Comparison of ENCODE assay signal across 13 mouse cellular contexts in genomic region chr1:172486236-172486635, GRCm38 (mm10). TPM values are rescaled to one million over a fixed set of nuclear protein-coding genes. Genes with fewer than 3 reads are reported as not detected.
DNase-seq lines count a peak whose midpoint lies in the region; ATAC-seq and TF ChIP-seq lines count a peak whose summit lies in the region.
"Had no signal": no experiment of that assay in that cellular context is flagged by ENCODE, and none has a peak within 500 bp of the region (broad histone marks: within the 10 kb centered on the region; RNA-seq: fewer than 3 reads in every experiment).

No protein-coding gene starts in this region.

- WGBS in stomach, embryonic 14.5 days: 51% methylated on average over 4 of the region's 4 CpGs
- WGBS in stomach, postnatal 0 days: 68% methylated on average over 4 of the region's 4 CpGs
- WGBS in hindbrain, embryonic 14.5 days: 3% methylated on average over 4 of the region's 4 CpGs
- WGBS in midbrain, embryonic 11.5 days: 3% methylated on average over 4 of the region's 4 CpGs
- 52% methylated on average over 4 of the region's 4 CpGs for WGBS in stomach, embryonic 15.5 days

- ATAC-seq in stomach, embryonic 14.5 days (ENCODE audit: insufficient number of reproducible peaks, insufficient read depth, low FRiP score, low read depth): no peak
- ATAC-seq in stomach, postnatal 0 days (ENCODE audit: low FRiP score, low TSS enrichment): no peak
- ATAC-seq in hindbrain, embryonic 14.5 days (ENCODE audit: low FRiP score): no peak
- peak; percentile 57 for ATAC-seq in midbrain, embryonic 11.5 days (ENCODE audit: low FRiP score)
- no peak for ATAC-seq in stomach, embryonic 15.5 days (ENCODE audit: insufficient read depth, low FRiP score, low read depth)

- H3K9ac ChIP-seq in stomach, embryonic 14.5 days (replicated peaks; ENCODE audit: low read depth, low read length): no peak overlapping the region
- no peak overlapping the region for H3K9ac ChIP-seq in stomach, postnatal 0 days (ENCODE audit: low read length)
- H3K9ac ChIP-seq in hindbrain, embryonic 14.5 days: peak overlapping the region; percentile 39
- peak overlapping the region; percentile 58 for H3K9ac ChIP-seq in midbrain, embryonic 11.5 days (ENCODE audit: low read length)
- no peak overlapping the region for H3K9ac ChIP-seq in stomach, embryonic 15.5 days
- H3K9ac ChIP-seq: heart, embryonic 13.5 days had no signal

- no peaks in the 10 kb centered on the region for H3K27me3 ChIP-seq in stomach, embryonic 14.5 days (ENCODE audit: control insufficient read depth, insufficient read depth, low read length)
- no peaks in the 10 kb centered on the region for H3K27me3 ChIP-seq in stomach, postnatal 0 days (ENCODE audit: control insufficient read depth, insufficient read depth, low read length)
- no peaks in the 10 kb centered on the region for H3K27me3 ChIP-seq in hindbrain, embryonic 14.5 days (ENCODE audit: control insufficient read depth, insufficient read depth, low read length)
- no peaks in the 10 kb centered on the region for H3K27me3 ChIP-seq in midbrain, embryonic 11.5 days (ENCODE audit: control insufficient read depth, insufficient read depth, low read length)
- H3K27me3 ChIP-seq in stomach, embryonic 15.5 days (replicated peaks): no peaks in the 10 kb centered on the region

- H3K9me3 ChIP-seq in stomach, embryonic 14.5 days (ENCODE audit: control insufficient read depth, low read depth, low read length): no peaks in the 10 kb centered on the region
- no peaks in the 10 kb centered on the region for H3K9me3 ChIP-seq in stomach, postnatal 0 days (ENCODE audit: control insufficient read depth, low read length)
- H3K9me3 ChIP-seq in hindbrain, embryonic 14.5 days (ENCODE audit: control insufficient read depth, low read length): no peaks in the 10 kb centered on the region
- H3K9me3 ChIP-seq in midbrain, embryonic 11.5 days (ENCODE audit: control insufficient read depth, low read length): no peaks in the 10 kb centered on the region
- no peaks in the 10 kb centered on the region for H3K9me3 ChIP-seq in stomach, embryonic 15.5 days
- H3K9me3 ChIP-seq: heart, embryonic 13.5 days had no signal

- no peak overlapping the region for H3K4me3 ChIP-seq in stomach, embryonic 14.5 days (ENCODE audit: low read depth, low read length)
- H3K4me3 ChIP-seq in stomach, postnatal 0 days (ENCODE audit: low read depth, low read length): no peak overlapping the region
- H3K4me3 ChIP-seq in hindbrain, embryonic 14.5 days (replicated peaks; ENCODE audit: low read length): peak overlapping the region; percentile 13
- peak overlapping the region; percentile 22 for H3K4me3 ChIP-seq in midbrain, embryonic 11.5 days (ENCODE audit: low read depth, low read length)
- no peak overlapping the region for H3K4me3 ChIP-seq in stomach, embryonic 15.5 days (replicated peaks)
- H3K4me3 ChIP-seq: heart, embryonic 13.5 days had no signal

- 0 out of 2 replicates have a peak overlapping the region, but pooled peaks have one; percentile 10 for H3K27ac ChIP-seq in stomach, embryonic 14.5 days (ENCODE audit: low read length)
- no peak overlapping the region for H3K27ac ChIP-seq in stomach, postnatal 0 days (replicated peaks)
- H3K27ac ChIP-seq in hindbrain, embryonic 14.5 days: no peak overlapping the region
- peak overlapping the region; percentile 74 for H3K27ac ChIP-seq in midbrain, embryonic 11.5 days (ENCODE audit: low read depth, low read length)
- no peak overlapping the region for H3K27ac ChIP-seq in stomach, embryonic 15.5 days
- H3K27ac ChIP-seq: heart, embryonic 13.5 days had no signal

- TF ChIP-seq EP300 in stomach, postnatal 0 days (optimal IDR thresholded peaks at IDR 0.05): no peak

- peaks cover 42% of the 10 kb centered on the region for H3K4me1 ChIP-seq in stomach, embryonic 14.5 days (ENCODE audit: control insufficient read depth, insufficient read depth, low read length)
- peaks cover 7% of the 10 kb centered on the region; the same call in 1 of the 2 replicates for H3K4me1 ChIP-seq in stomach, postnatal 0 days (replicated peaks; ENCODE audit: control insufficient read depth, insufficient read depth)
- H3K4me1 ChIP-seq in hindbrain, embryonic 14.5 days (replicated peaks; ENCODE audit: control insufficient read depth, insufficient read depth, low read length): peaks cover 52% of the 10 kb centered on the region
- H3K4me1 ChIP-seq in midbrain, embryonic 11.5 days (ENCODE audit: control insufficient read depth, insufficient read depth, low read length): peaks cover 61% of the 10 kb centered on the region
- peaks cover 35% of the 10 kb centered on the region for H3K4me1 ChIP-seq in stomach, embryonic 15.5 days

- peaks cover 8% of the 10 kb centered on the region; the same call in 1 of the 2 replicates for H3K36me3 ChIP-seq in stomach, embryonic 14.5 days (ENCODE audit: control insufficient read depth, insufficient read depth, low read length)
- H3K36me3 ChIP-seq in stomach, postnatal 0 days (ENCODE audit: control insufficient read depth, insufficient read depth, low read length): no peaks in the 10 kb centered on the region
- H3K36me3 ChIP-seq in hindbrain, embryonic 14.5 days (replicated peaks; ENCODE audit: control insufficient read depth, insufficient read depth): peaks cover 6% of the 10 kb centered on the region; the same call in 1 of the 2 replicates
- H3K36me3 ChIP-seq in midbrain, embryonic 11.5 days (ENCODE audit: control insufficient read depth, insufficient read depth, low read length): peaks cover 10% of the 10 kb centered on the region
- no peaks in the 10 kb centered on the region for H3K36me3 ChIP-seq in stomach, embryonic 15.5 days
- H3K36me3 ChIP-seq: heart, embryonic 13.5 days had no signal

- H3K4me2 ChIP-seq in stomach, embryonic 14.5 days (replicated peaks; ENCODE audit: low read depth, low read length): no peak overlapping the region; the same call in 1 of the 2 replicates
- no peak overlapping the region for H3K4me2 ChIP-seq in stomach, postnatal 0 days (replicated peaks; ENCODE audit: low read depth)
- peak overlapping the region; percentile 77 for H3K4me2 ChIP-seq in hindbrain, embryonic 14.5 days (replicated peaks)
- peak overlapping the region; percentile 81 for H3K4me2 ChIP-seq in midbrain, embryonic 11.5 days
- peak overlapping the region; percentile 30 for H3K4me2 ChIP-seq in stomach, embryonic 15.5 days
- H3K4me2 ChIP-seq: heart, embryonic 13.5 days had no signal

- DNase-seq in stomach, postnatal 0 days (ENCODE audit: low spot score): no peak
- DNase-seq in hindbrain, embryonic 14.5 days (ENCODE audit: low spot score): no peak
- peak; percentile 92 for DNase-seq in midbrain, embryonic 11.5 days (ENCODE audit: low spot score, missing footprints)
- DNase-seq in thymus, adult 18-20 months: no peak
- DNase-seq in left cerebral cortex, adult 11 months (ENCODE audit: low spot score): no peak
- no peak for DNase-seq in cerebellum, adult 11-12 months
- DNase-seq: adrenal gland, postnatal 10 days; cerebellum, adult 2 months; kidney, adult 8-10 months; lung, postnatal 36 days had no signal

- TF ChIP-seq CTCF in stomach, postnatal 0 days (IDR thresholded peaks at IDR 0.05; ENCODE audit: low read depth): no peak

RNA-seq across cellular contexts. Expression of gene Igsf9, which starts 4.6 kb away (rescaled TPM):
- polyA plus RNA-seq in stomach, embryonic 14.5 days (2014; fragmentation: Nextera tagmentation; extraction: Ambion mirVana): 41.5 and 48.1 TPM in 2 replicates
- 16.7 and 19.9 TPM in 2 replicates for polyA plus RNA-seq in stomach, postnatal 0 days (2015; fragmentation: Nextera tagmentation; extraction: Ambion mirVana)
- 27.6 and 28.5 TPM in 2 replicates for polyA plus RNA-seq in hindbrain, embryonic 14.5 days (2014; fragmentation: Nextera tagmentation; extraction: Ambion mirVana)
- polyA plus RNA-seq in midbrain, embryonic 11.5 days (2014; fragmentation: Nextera tagmentation; extraction: Ambion mirVana): 48.8 and 49.7 TPM in 2 replicates
- 49.0 and 50.1 TPM in 2 replicates for polyA plus RNA-seq in stomach, embryonic 15.5 days (2015; fragmentation: Nextera tagmentation; extraction: Ambion mirVana)

RNA-seq across cellular contexts. Expression of gene Slamf9, which starts 11.1 kb away (rescaled TPM):
- polyA plus RNA-seq in stomach, embryonic 14.5 days (2014; fragmentation: Nextera tagmentation; extraction: Ambion mirVana): 0.43 and 0.45 TPM in 2 replicates
- polyA plus RNA-seq in stomach, postnatal 0 days (2015; fragmentation: Nextera tagmentation; extraction: Ambion mirVana): 1.8 TPM in 2 replicates
- polyA plus RNA-seq in hindbrain, embryonic 14.5 days (2014; fragmentation: Nextera tagmentation; extraction: Ambion mirVana): 0.15 and 0.26 TPM in 2 replicates
- 0.12 and 0.23 TPM in 2 replicates for polyA plus RNA-seq in midbrain, embryonic 11.5 days (2014; fragmentation: Nextera tagmentation; extraction: Ambion mirVana)
- polyA plus RNA-seq in stomach, embryonic 15.5 days (2015; fragmentation: Nextera tagmentation; extraction: Ambion mirVana): 0.79 and 1.0 TPM in 2 replicates

RNA-seq across cellular contexts. Expression of gene Tagln2, which starts 13.6 kb away (rescaled TPM):
- 188 and 196 TPM in 2 replicates for polyA plus RNA-seq in stomach, embryonic 14.5 days (2014; fragmentation: Nextera tagmentation; extraction: Ambion mirVana)
- polyA plus RNA-seq in stomach, postnatal 0 days (2015; fragmentation: Nextera tagmentation; extraction: Ambion mirVana): 564 and 594 TPM in 2 replicates
- polyA plus RNA-seq in hindbrain, embryonic 14.5 days (2014; fragmentation: Nextera tagmentation; extraction: Ambion mirVana): 53.0 and 62.6 TPM in 2 replicates
- 36.3 and 39.1 TPM in 2 replicates for polyA plus RNA-seq in midbrain, embryonic 11.5 days (2014; fragmentation: Nextera tagmentation; extraction: Ambion mirVana)
- 341 and 366 TPM in 2 replicates for polyA plus RNA-seq in stomach, embryonic 15.5 days (2015; fragmentation: Nextera tagmentation; extraction: Ambion mirVana)

RNA-seq across cellular contexts. Expression of gene Cfap45, which starts 34.4 kb away (rescaled TPM):
- polyA plus RNA-seq in stomach, embryonic 14.5 days (2014; fragmentation: Nextera tagmentation; extraction: Ambion mirVana): 1.9 and 2.9 TPM in 2 replicates
- polyA plus RNA-seq in stomach, postnatal 0 days (2015; fragmentation: Nextera tagmentation; extraction: Ambion mirVana): 4.6 and 5.4 TPM in 2 replicates
- 3.7 and 5.5 TPM in 2 replicates for polyA plus RNA-seq in hindbrain, embryonic 14.5 days (2014; fragmentation: Nextera tagmentation; extraction: Ambion mirVana)
- polyA plus RNA-seq in midbrain, embryonic 11.5 days (2014; fragmentation: Nextera tagmentation; extraction: Ambion mirVana): 1.0 and 1.1 TPM in 2 replicates
- 2.4 TPM in 2 replicates for polyA plus RNA-seq in stomach, embryonic 15.5 days (2015; fragmentation: Nextera tagmentation; extraction: Ambion mirVana)

Comparison
In these comparisons a context has a peak if more than half of its experiments do, and no peak if none do; other contexts are left out.
1. H3K27ac ChIP-seq: peak in stomach, embryonic 14.5 days (single experiment) and midbrain, embryonic 11.5 days (single experiment); none in stomach, postnatal 0 days (single experiment), hindbrain, embryonic 14.5 days (single experiment) and stomach, embryonic 15.5 days (single experiment).
2. H3K4me2 ChIP-seq: peak in hindbrain, embryonic 14.5 days (single experiment), midbrain, embryonic 11.5 days (single experiment) and stomach, embryonic 15.5 days (single experiment); none in stomach, embryonic 14.5 days (single experiment) and stomach, postnatal 0 days (single experiment).
3. H3K4me3 ChIP-seq: peak in hindbrain, embryonic 14.5 days (single experiment) and midbrain, embryonic 11.5 days (single experiment); none in stomach, embryonic 14.5 days (single experiment), stomach, postnatal 0 days (single experiment) and stomach, embryonic 15.5 days (single experiment).
4. H3K9ac ChIP-seq: peak in hindbrain, embryonic 14.5 days (single experiment) and midbrain, embryonic 11.5 days (single experiment); none in stomach, embryonic 14.5 days (single experiment), stomach, postnatal 0 days (single experiment) and stomach, embryonic 15.5 days (single experiment).